Mouse (Mus musculus) lung, postnatal 0 days (tissue): Measurements from ENCODE around the gene Olfr710.

Experiments
- CTCF ChIP-seq: IDR thresholded peaks from 2 replicates; pipeline ENCODE4 v1.5.1; 2016; ENCODE audit warnings: antibody characterized with exemption, mild to moderate bottlenecking
- EP300 ChIP-seq: IDR thresholded peaks from 2 replicates; pipeline ENCODE4 v1.6.1; 2016; ENCODE audit warnings: antibody characterized with exemption, mild to moderate bottlenecking, control low read depth

DNA sequence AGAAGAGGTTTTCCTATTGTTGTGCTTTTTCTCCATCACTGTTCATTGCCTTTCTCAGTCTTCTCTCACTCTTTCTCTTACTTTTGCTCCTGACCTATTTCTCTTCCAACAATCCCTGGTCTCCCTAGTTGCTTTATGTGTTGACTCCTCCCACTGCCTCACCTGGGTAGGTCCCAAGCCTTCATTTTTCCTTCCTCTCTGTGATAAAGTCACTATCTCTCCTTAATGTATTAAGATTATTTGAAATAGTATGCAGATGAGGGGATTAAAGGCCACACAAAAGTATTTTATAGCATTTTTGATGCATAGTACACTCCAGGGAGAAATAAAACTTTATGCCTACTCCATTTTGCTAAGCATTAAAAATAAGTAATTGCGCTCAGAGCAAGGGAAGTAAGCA is 15.7 kb upstream of the Olfr710 start, which contains the start of gene Olfr6:
- TF ChIP-seq CTCF: no peak
- no peak for TF ChIP-seq EP300
